Mouse (Mus musculus): ENCODE results near the gene Adi1. TPM values are rescaled to one million over a fixed set of nuclear protein-coding genes. Genes with fewer than 3 reads are reported as not detected.

Gene Adi1
- 26.1 and 45.0 TPM in 2 replicates for total RNA-seq (2017)

DNA sequence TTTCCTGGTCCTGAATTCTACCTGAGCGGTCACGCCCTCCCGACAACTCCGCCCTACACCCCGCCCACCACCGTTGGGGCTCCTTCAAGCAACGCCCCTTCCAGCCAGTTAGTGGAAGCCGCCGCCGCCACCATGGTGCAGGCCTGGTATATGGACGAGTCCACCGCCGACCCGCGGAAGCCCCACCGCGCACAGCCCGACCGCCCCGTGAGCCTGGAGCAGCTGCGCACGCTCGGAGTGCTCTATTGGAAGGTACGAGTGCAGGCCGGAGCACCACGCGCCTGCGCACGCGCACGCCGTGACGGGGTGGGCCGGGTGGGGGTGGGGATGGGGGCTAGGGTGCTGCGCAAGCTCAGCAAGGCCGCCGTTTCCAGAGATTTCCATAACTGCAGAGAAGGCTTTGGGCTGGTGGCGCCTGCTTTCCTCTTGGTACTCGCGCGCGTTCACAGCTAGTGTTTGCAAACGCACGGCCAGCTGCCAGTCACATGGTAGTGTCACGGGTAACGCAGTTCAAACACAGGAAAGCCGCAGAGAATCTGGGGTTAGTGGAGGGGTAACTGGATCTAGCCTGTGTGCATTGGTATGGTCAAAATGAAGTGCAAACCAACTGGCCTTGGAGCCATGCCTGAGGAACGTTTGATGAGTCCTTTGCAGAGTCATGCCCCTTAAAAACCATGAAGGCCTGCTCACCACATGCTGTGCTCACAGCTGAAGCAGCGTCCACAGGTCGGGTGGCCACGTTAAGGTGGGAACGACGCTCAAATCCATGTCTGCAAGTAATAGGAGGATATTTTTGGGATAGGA is at the start of gene Adi1:
Gene Adi1 (plus strand): TSS at position 111 of the 804 bp plus-strand sequence.
- ATAC-seq (replicated peaks in 1 of 2; ENCODE audit: insufficient read depth in 1 of 2, low FRiP score in 2 of 2, low TSS enrichment in 1 of 2, low read depth in 1 of 2, poor library complexity in 2 of 2, severe bottlenecking in 2 of 2), result peak; percentile 93

DNA sequence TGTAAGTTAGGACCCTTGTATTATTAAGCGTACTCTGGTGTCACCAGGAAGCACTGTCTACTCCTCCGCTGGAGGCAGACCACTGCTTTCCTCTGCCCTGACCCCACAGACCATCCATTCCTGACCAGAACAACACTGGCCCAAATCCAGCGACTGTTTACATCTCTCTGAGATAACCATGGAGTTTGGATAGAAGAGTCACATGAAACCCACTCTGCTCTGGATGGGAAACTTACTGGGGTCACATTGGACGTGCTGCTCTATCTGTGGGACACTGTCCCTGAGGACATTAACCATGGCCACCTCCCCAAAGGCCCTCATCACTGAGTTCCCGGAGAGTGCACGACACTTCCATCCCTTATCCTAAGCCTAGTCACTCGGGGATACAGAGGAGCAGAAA is 49.6 kb upstream of the Adi1 start:
- no peak for ATAC-seq (replicated peaks in 1 of 2; ENCODE audit: insufficient read depth in 1 of 2, low FRiP score in 2 of 2, low TSS enrichment in 1 of 2, low read depth in 1 of 2, poor library complexity in 2 of 2, severe bottlenecking in 2 of 2)

DNA sequence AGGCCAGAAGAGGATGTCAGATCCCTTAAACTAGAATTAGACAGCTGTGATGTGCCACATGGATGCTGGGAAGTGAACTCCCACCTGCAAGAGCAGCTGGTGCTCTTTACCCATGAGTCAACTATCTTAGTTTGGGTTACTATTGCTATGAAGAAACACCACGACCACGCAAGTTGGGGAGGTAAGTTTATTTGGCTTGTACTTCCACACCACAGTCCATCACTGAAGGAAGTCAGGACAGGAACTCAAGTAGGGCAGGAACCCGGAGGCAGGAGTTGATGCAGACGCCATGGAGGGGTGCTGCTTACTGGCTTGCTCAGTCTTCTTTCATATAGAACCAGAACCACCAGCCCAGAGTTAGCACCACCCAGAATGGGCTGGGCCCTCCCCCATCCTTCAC is 47.9 kb upstream of the Adi1 start:
- no peak for ATAC-seq (replicated peaks in 1 of 2; ENCODE audit: insufficient read depth in 1 of 2, low FRiP score in 2 of 2, low TSS enrichment in 1 of 2, low read depth in 1 of 2, poor library complexity in 2 of 2, severe bottlenecking in 2 of 2)

- no peak for ATAC-seq (replicated peaks in 1 of 2; ENCODE audit: insufficient read depth in 1 of 2, low FRiP score in 2 of 2, low TSS enrichment in 1 of 2, low read depth in 1 of 2, poor library complexity in 2 of 2, severe bottlenecking in 2 of 2)
Measured at GRCm38 (mm10) chr12:28628436-28628835, 46.6 kb upstream of the Adi1 start.

DNA sequence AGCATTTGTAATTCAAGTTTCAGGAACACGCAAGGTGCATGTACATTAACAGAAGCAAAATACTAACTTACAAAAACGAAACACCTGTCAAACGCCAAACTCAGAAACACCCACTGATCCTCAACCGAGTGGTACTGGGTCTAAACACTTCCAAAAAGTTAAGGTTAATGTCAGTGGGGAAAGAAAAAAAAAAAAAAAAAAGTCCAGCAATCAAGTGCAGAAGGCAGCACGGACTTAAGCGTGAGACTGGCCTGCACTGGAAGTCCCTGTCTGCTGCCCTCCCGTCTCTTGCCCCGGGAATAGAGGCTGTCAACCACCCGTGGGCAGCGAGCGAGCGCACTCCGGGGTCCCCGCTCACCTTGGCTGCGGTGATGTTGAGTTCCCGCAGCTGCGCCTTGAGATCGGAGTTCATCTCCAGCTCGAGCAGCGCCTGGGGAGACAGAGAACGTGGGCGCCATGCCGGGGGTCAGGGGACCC is 39.9 kb upstream of the Adi1 start:
- peak in 1 of 2 experiments; percentile 25; a peak in 1 of 4 replicates for ATAC-seq (replicated peaks in 1 of 2; ENCODE audit: insufficient read depth in 1 of 2, low FRiP score in 2 of 2, low TSS enrichment in 1 of 2, low read depth in 1 of 2, poor library complexity in 2 of 2, severe bottlenecking in 2 of 2)

DNA sequence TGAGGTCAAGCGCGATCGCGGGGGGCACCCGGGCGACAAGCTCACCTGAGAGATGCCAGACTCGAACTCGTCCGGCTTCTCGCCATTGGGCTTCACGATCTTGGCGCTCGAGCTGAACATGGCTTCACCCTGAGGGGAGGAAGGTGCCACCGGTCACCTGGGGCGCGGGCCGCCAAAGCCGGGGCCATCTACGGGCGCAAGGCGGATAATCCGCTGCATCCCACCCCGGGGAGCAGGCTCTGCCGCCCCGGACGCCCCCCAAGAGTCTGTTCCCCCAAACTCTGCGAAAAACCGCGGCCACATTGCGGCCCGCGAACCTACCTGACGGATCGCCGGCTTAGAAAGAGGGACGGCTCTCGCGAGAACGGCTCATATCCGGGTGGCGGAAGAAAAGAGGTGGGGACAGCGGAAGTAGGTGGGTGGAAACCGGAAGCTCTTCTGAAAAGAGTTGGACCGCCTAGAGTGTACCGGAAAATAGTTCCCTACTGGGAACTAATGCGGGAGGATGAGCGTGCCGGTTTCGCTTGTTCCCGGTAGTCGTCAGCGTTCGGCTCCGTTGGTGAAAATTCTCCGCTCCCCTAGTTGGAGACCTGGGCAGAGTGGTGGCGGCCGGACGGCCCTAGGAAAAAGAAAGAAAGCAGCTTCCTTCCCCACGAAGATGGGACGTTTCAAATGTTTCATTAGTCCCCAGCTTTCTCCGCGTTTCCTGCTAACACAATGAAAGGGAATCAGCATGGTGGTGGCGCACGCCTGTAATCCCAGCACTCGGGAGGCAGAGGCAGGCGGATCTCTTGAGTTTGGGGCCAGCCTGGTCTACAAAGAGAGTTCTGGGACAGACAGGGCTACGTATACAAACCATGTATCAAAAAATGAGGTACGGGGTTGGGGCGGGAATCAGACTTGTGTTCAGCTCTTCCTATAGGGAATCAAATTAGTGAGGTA is 39.2 kb upstream of the Adi1 start, which contains the start of gene Rps7:
Gene Rps7 (minus strand): TSS at position 419 of the 942 bp plus-strand sequence.
- peak; percentile 92 to 95 for ATAC-seq (replicated peaks in 1 of 2; ENCODE audit: insufficient read depth in 1 of 2, low FRiP score in 2 of 2, low TSS enrichment in 1 of 2, low read depth in 1 of 2, poor library complexity in 2 of 2, severe bottlenecking in 2 of 2)

DNA sequence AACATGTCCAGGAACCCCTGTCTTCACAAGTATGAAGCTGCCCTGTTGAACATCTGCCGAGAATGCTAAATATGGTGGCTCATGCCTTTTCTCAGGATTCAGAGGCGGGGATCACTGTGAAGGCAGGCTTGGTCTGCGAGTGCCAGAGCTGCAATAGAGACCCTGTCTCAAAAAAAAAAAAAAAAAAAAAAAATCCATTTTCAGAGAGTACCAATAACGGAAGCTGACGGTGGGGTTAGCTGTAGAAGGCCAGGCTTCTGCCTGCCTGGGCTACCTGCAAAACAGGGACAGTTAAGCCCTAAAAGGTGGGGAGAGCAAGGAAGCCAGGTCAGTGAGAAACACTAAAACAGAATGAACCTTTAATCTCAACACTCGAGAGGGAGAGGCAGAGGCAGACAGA is 38.5 kb upstream of the Adi1 start:
- ATAC-seq (replicated peaks in 1 of 2; ENCODE audit: insufficient read depth in 1 of 2, low FRiP score in 2 of 2, low TSS enrichment in 1 of 2, low read depth in 1 of 2, poor library complexity in 2 of 2, severe bottlenecking in 2 of 2), result no peak

- no peak for ATAC-seq (replicated peaks in 1 of 2; ENCODE audit: insufficient read depth in 1 of 2, low FRiP score in 2 of 2, low TSS enrichment in 1 of 2, low read depth in 1 of 2, poor library complexity in 2 of 2, severe bottlenecking in 2 of 2)
Measured at GRCm38 (mm10) chr12:28638778-28639177, 36.3 kb upstream of the Adi1 start.

- ATAC-seq (replicated peaks in 1 of 2; ENCODE audit: insufficient read depth in 1 of 2, low FRiP score in 2 of 2, low TSS enrichment in 1 of 2, low read depth in 1 of 2, poor library complexity in 2 of 2, severe bottlenecking in 2 of 2), result peak; percentile 95 to 98
Measured at GRCm38 (mm10) chr12:28649141-28650110, 25.6 kb upstream of the Adi1 start, which contains the start of gene Rnaseh1. TSS of gene Rnaseh1 (plus strand) at chr12:28649602.

DNA sequence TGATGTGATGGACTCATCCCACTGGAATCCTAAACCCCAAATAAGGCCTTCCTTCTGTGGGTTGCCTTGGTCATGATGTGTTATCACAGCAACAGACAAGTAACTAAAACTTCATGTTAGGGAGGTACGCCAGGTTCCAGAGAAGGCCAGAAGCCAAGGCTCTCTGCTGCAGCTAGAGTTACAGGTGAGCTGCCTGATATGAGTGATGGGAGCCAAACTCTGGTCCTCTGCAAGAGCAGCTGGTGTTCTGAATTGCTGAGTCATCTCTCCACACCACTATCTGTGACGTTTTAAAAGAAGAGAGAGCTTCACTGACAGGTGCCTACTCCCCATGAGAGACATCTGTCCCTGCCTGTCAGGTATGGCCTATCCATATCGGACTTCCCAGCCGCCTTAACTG is 12.4 kb upstream of the Adi1 start:
- ATAC-seq (replicated peaks in 1 of 2; ENCODE audit: insufficient read depth in 1 of 2, low FRiP score in 2 of 2, low TSS enrichment in 1 of 2, low read depth in 1 of 2, poor library complexity in 2 of 2, severe bottlenecking in 2 of 2), result no peak

GRCm38 (mm10) chr12:28666734-28667133 is 8.3 kb upstream of the Adi1 start:
- ATAC-seq (replicated peaks in 1 of 2; ENCODE audit: insufficient read depth in 1 of 2, low FRiP score in 2 of 2, low TSS enrichment in 1 of 2, low read depth in 1 of 2, poor library complexity in 2 of 2, severe bottlenecking in 2 of 2), result no peak

- no peak for ATAC-seq (replicated peaks in 1 of 2; ENCODE audit: insufficient read depth in 1 of 2, low FRiP score in 2 of 2, low TSS enrichment in 1 of 2, low read depth in 1 of 2, poor library complexity in 2 of 2, severe bottlenecking in 2 of 2)
Measured at GRCm38 (mm10) chr12:28667287-28667686, 7.7 kb upstream of the Adi1 start.

GRCm38 (mm10) chr12:28674038-28674720 is 852 bp upstream of the Adi1 start:
- ATAC-seq (replicated peaks in 1 of 2; ENCODE audit: insufficient read depth in 1 of 2, low FRiP score in 2 of 2, low TSS enrichment in 1 of 2, low read depth in 1 of 2, poor library complexity in 2 of 2, severe bottlenecking in 2 of 2), result no peak

- ATAC-seq (replicated peaks in 1 of 2; ENCODE audit: insufficient read depth in 1 of 2, low FRiP score in 2 of 2, low TSS enrichment in 1 of 2, low read depth in 1 of 2, poor library complexity in 2 of 2, severe bottlenecking in 2 of 2), result no peak
Measured at GRCm38 (mm10) chr12:28675925-28676209, 836 bp downstream of the Adi1 start.

DNA sequence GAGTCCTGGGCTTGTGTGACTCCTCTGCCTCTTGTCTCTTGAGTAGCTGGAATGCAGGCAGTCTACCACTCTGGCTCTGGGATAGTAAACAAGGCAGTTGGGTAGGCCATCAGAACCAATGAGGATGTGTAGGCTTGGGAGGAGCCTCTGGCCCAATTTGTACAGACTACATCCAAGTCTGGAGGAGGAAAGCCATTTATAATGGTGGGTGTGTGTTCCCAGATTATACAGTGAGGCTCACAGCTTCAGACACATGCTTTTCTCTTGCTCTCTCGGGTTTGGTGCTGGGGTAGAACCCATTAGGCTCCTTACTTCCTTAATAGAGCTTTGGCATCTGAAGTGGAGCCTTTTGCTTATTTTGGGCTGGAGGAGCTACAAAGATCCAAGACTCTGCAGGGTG is 9.6 kb downstream of the Adi1 start:
- ATAC-seq (replicated peaks in 1 of 2; ENCODE audit: insufficient read depth in 1 of 2, low FRiP score in 2 of 2, low TSS enrichment in 1 of 2, low read depth in 1 of 2, poor library complexity in 2 of 2, severe bottlenecking in 2 of 2), result no peak

DNA sequence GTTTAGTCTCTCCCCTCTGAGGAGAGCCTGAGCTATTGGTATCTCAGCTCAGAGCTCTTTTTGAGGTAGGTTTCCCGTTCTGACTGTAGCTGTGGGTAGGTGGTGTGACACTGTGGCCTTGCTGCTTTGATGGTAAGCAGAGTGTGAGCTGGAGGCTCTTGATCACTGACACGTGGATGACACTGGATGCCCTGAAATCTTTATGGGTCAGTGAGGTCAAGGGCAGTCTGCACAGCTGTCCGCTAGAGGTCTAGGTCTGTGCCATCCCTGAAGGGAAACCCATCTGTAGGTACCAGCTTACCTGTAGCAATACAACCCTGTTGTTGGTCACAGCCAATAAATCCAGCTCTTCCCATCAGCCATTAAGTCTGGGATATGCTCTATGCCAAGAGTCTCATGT is 10.7 kb downstream of the Adi1 start:
- no peak for ATAC-seq (replicated peaks in 1 of 2; ENCODE audit: insufficient read depth in 1 of 2, low FRiP score in 2 of 2, low TSS enrichment in 1 of 2, low read depth in 1 of 2, poor library complexity in 2 of 2, severe bottlenecking in 2 of 2)

Measured in hematopoietic stem cell, adult 5-6 weeks (primary cell).